Mouse (Mus musculus): ENCODE results near the gene Sh2d7. TPM values are rescaled to one million over a fixed set of nuclear protein-coding genes. Genes with fewer than 3 reads are reported as not detected.

The Sh2d7 gene
- total and polyA plus RNA-seq, 3 experiments: 0.04 TPM; not detected in 2

DNA sequence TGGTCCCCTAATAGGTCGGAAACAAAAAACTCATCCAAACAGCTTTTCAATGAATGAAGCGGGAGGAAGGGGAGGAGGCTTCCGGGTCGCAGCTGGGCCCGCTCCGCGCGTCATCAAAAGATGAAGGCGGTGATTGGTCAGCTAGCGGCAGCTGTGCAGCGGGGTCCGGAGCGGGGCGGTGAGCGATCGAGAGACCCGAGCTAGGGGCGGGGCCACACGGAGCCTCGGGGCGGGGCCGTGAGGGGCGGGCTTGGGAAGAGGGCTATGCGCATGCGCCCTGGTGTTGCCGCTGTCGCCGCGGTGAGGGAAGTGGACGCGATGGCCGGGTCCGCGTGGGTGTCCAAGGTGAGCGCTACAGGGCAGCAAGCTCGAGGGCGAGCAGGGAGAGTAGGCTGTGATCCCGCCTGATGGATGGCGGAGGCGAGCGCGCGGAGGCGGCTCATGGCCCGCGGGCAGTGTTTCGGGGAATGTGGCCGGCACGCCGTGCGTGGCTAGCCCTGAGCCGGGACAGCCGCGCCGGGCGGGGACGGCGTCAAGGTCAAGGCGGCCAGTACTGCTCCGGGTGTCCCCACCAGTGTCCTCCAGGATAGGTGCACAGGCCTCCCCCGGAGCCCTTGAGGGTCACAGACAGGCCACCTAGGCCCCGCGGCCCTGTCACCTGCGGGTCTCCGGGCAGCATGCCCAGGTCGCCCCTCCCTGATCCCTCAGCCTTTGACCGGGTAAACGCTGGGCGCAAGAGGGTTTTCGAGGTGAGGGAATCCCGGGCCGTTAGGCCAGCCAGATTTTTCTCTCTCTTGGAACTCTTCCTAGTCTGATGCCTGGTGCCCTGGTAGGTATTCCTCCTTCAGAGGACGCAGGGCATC lies 47.6 kb downstream of the Sh2d7 start, which contains the start of gene Idh3a:
Gene Idh3a, plus strand, starts transcription at position 136 of the 863 bp plus-strand sequence.
- Histone ChIP-seq H3K4me1 (ENCODE audit: control insufficient read depth in 1 of 2, insufficient read depth in 2 of 2, low read length in 2 of 2) (peaks cover 9 to 31% of the 10 kb centered on the region in 2 experiments; a peak in 3 of 4 replicates), H3K9ac (ENCODE audit: control insufficient read depth, low read depth, low read length, poor library complexity, severe bottlenecking) (peak within 1 kb of the TSS; percentile 91), H3K27me3 (ENCODE audit: control insufficient read depth in 1 of 2, insufficient read depth in 2 of 2, low read length in 2 of 2) (no peaks in the 10 kb centered on the region), H3K9me3 (replicated peaks; ENCODE audit: insufficient read depth, low read length) (no peaks in the 10 kb centered on the region), H3K36me3 (ENCODE audit: control insufficient read depth in 1 of 2, insufficient read depth in 2 of 2, low read length in 2 of 2) (peaks cover 16 to 46% of the 10 kb centered on the region in 2 experiments), H3K27ac (ENCODE audit: control insufficient read depth, low read depth, low read length) (peak within 1 kb of the TSS; percentile 98), H3K79me2 (ENCODE audit: control insufficient read depth, insufficient read depth, low read length, poor library complexity) (peaks cover 37% of the 10 kb centered on the region), H3K4me3 (ENCODE audit: control insufficient read depth in 1 of 2, insufficient read depth in 1 of 2, low read depth in 2 of 2, low read length in 2 of 2) (peak within 1 kb of the TSS; percentile 89 to 94)
- peak; percentile 98 for DNase-seq (ENCODE audit: low read depth, low spot score)
- TF ChIP-seq ZKSCAN1 (IDR thresholded peaks at IDR 0.05; ENCODE audit: low read depth, low read length) (no peak), JUND (IDR thresholded peaks at IDR 0.05; ENCODE audit: low read depth, low read length) (no peak), USF1 (IDR thresholded peaks at IDR 0.05; ENCODE audit: low read depth, low read length) (peak; percentile 69), SMC3 (IDR thresholded peaks at IDR 0.05; ENCODE audit: low read depth, low read length) (no peak), TCF12 (IDR thresholded peaks at IDR 0.05; ENCODE audit: low read depth, low read length) (0 out of 2 replicates have a peak, but pooled peaks have one; percentile 22), ZC3H11A (IDR thresholded peaks at IDR 0.05; ENCODE audit: low read depth, low read length) (no peak), NRF1 (IDR thresholded peaks at IDR 0.05; ENCODE audit: insufficient read depth, low read depth, low read length, poor library complexity, severe bottlenecking) (peak; percentile 90), TBP (IDR thresholded peaks at IDR 0.05; ENCODE audit: low read depth, low read length) (peak; percentile 58; the same call in 1 of the 2 replicates), CHD1 (IDR thresholded peaks at IDR 0.05; ENCODE audit: low read depth, low read length) (no peak), UBTF (IDR thresholded peaks at IDR 0.05; ENCODE audit: borderline replicate concordance, insufficient read depth, low read depth, low read length) (no peak), CTCF (IDR thresholded peaks at IDR 0.05 in 2 of 3, conservative IDR thresholded peaks at IDR 0.05 in 1 of 3; ENCODE audit: control insufficient read depth in 1 of 3, insufficient read depth in 1 of 3, low read depth in 2 of 3, low read length in 3 of 3, poor library complexity in 1 of 3, severe bottlenecking in 1 of 3) (no peak), POLR2AphosphoS5 (IDR thresholded peaks at IDR 0.05; ENCODE audit: borderline replicate concordance, low read depth, low read length) (no peak), KAT2A (conservative IDR thresholded peaks at IDR 0.05; ENCODE audit: low read depth, low read length) (no peak), MEF2A (IDR thresholded peaks at IDR 0.05; ENCODE audit: extremely low read depth, insufficient replicate concordance, low read depth, low read length, poor library complexity, severe bottlenecking) (no peak), ETS1 (IDR thresholded peaks at IDR 0.05; ENCODE audit: low read depth, low read length) (peak; percentile 48; the same call in 1 of the 2 replicates), BHLHE40 (IDR thresholded peaks at IDR 0.05; ENCODE audit: borderline replicate concordance, low read depth, low read length) (no peak), ZNF384 (IDR thresholded peaks at IDR 0.05; ENCODE audit: low read depth, low read length) (no peak), ELF1 (IDR thresholded peaks at IDR 0.05; ENCODE audit: low read depth, low read length) (peak; percentile 93), MAZ (IDR thresholded peaks at IDR 0.05; ENCODE audit: low read depth, low read length) (peak; percentile 39; the same call in 1 of the 2 replicates), RCOR1 (IDR thresholded peaks at IDR 0.05; ENCODE audit: low read depth, low read length) (peak; percentile 11; the same call in 1 of the 2 replicates), MAFK (IDR thresholded peaks at IDR 0.05; ENCODE audit: borderline replicate concordance, low read depth, low read length) (no peak), GATA1 (IDR thresholded peaks at IDR 0.05; ENCODE audit: low read depth, low read length) (no peak), TAL1 (IDR thresholded peaks at IDR 0.05; ENCODE audit: low read length) (no peak), POLR2A (IDR thresholded peaks at IDR 0.05; ENCODE audit: control insufficient read depth in 1 of 2, insufficient read depth in 1 of 2, low read depth in 1 of 2, low read length in 2 of 2, poor library complexity in 1 of 2) (peak; percentile 91 to 94), SIN3A (IDR thresholded peaks at IDR 0.05; ENCODE audit: low read length) (peak; percentile 77), MYB (IDR thresholded peaks at IDR 0.05; ENCODE audit: low read depth, low read length) (no peak), MXI1 (IDR thresholded peaks at IDR 0.05; ENCODE audit: low read depth, low read length) (peak; percentile 79), HCFC1 (IDR thresholded peaks at IDR 0.05; ENCODE audit: low read depth, low read length) (peak; percentile 80), MAX (IDR thresholded peaks at IDR 0.05; ENCODE audit: low read length) (peak; percentile 72), E2F4 (IDR thresholded peaks at IDR 0.05; ENCODE audit: borderline replicate concordance, low read depth, low read length) (no peak), USF2 (IDR thresholded peaks at IDR 0.05; ENCODE audit: borderline replicate concordance in 1 of 2, insufficient read depth in 1 of 2, low read depth in 1 of 2, low read length in 2 of 2) (no peak), NELFE (IDR thresholded peaks at IDR 0.05; ENCODE audit: low read depth, low read length) (peak; percentile 92), POLR2AphosphoS2 (IDR thresholded peaks at IDR 0.05; ENCODE audit: low read length) (peak; percentile 78), RAD21 (IDR thresholded peaks at IDR 0.05; ENCODE audit: low read depth, low read length) (no peak), MYC (IDR thresholded peaks at IDR 0.05; ENCODE audit: low read depth, low read length) (0 out of 2 replicates have a peak, but pooled peaks have one; percentile 66)

All from MEL (cell line).